Mouse (Mus musculus) liver, adult 2 months (tissue): ENCODE results near the gene Gm20388. TPM values are rescaled to one million over a fixed set of nuclear protein-coding genes. Genes with fewer than 3 reads are reported as not detected.
A peak's percentile ranks its signal among the peaks of the same experiment; 100 is the strongest.

ENCODE experiments used
- DNase-seq: peaks from one replicate; pipeline ENCODE4 v3.0.0-alpha.2; 2011; ENCODE audit warnings: low read depth, low spot score; ENCODE audit errors: extremely low read depth
- H3K27ac ChIP-seq: fragments of 200-500 bp; replicated peaks from 2 replicates; pipeline ENCODE4 v1.5.1; 2012; ENCODE audit warnings: low read depth, mild to moderate bottlenecking, control low read depth, inconsistent platforms, low read length; ENCODE audit not compliant: insufficient read depth
- H3K27me3 ChIP-seq: fragments of 200-500 bp; 2 replicates; pipeline ENCODE4 v1.6.1; 2012; ENCODE audit warnings: mild to moderate bottlenecking, moderate library complexity, low read length, inconsistent platforms; ENCODE audit not compliant: control insufficient read depth, insufficient read depth
- H3K36me3 ChIP-seq: fragments of 200-500 bp; 2 replicates; pipeline ENCODE4 v1.6.1; 2012; ENCODE audit warnings: low read length, inconsistent platforms; ENCODE audit not compliant: control insufficient read depth, insufficient read depth
- H3K4me1 ChIP-seq: fragments of 200-500 bp; 2 replicates; pipeline ENCODE4 v1.6.1; 2011; ENCODE audit warnings: low read length; ENCODE audit not compliant: control insufficient read depth, insufficient read depth
- H3K4me3 ChIP-seq: fragments of 200-500 bp; 2 replicates; pipeline ENCODE4 v1.5.1; 2011; ENCODE audit warnings: low read depth, mild to moderate bottlenecking, control low read depth, low read length, moderate library complexity; ENCODE audit not compliant: insufficient read depth
- H3K79me2 ChIP-seq: fragments of 200-500 bp; 2 replicates; pipeline ENCODE4 v1.6.1; 2012; ENCODE audit warnings: inconsistent platforms, mild to moderate bottlenecking, low read length, moderate library complexity; ENCODE audit not compliant: control insufficient read depth, insufficient read depth
- H3K9ac ChIP-seq: fragments of 200-500 bp; 2 replicates; pipeline ENCODE4 v1.6.1; 2012; ENCODE audit warnings: low read depth, mild to moderate bottlenecking, control low read depth, inconsistent platforms, low read length
- CTCF ChIP-seq: fragments of 200-500 bp; IDR thresholded peaks from 2 replicates; pipeline ENCODE4 v1.5.1; 2011; ENCODE audit warnings: low read depth, low read length, control low read depth
- POLR2A ChIP-seq: fragments of 200-500 bp; IDR thresholded peaks from 2 replicates; pipeline ENCODE4 v1.6.1; 2011; ENCODE audit warnings: low read length, control low read depth; ENCODE audit not compliant: insufficient read depth; ENCODE audit errors: extremely low read depth
- WGBS: fragments of 180-500 bp; shearing (Covaris S2); methylation state at CpG from one replicate; pipeline ENCODE4 v1.1.7; 2018; 5-methylcytosine and 5-hydroxymethylcytosine counted together
- polyA plus RNA-seq: library from polyadenylated mRNA; depleted of rRNA; stranded (reverse); fragments of >200 nt; gene quantifications from 2 replicates; pipeline ENCODE4 v1.2.3, GENCODE M21; 2012
- total RNA-seq: library from RNA; depleted of rRNA; stranded (reverse); fragments of >200 nt; gene quantifications from 2 replicates; pipeline ENCODE4 v1.2.3, GENCODE M21; 2014

The Gm20388 gene
- total and polyA plus RNA-seq, 2 experiments: 6.4 to 19.9 TPM

DNA sequence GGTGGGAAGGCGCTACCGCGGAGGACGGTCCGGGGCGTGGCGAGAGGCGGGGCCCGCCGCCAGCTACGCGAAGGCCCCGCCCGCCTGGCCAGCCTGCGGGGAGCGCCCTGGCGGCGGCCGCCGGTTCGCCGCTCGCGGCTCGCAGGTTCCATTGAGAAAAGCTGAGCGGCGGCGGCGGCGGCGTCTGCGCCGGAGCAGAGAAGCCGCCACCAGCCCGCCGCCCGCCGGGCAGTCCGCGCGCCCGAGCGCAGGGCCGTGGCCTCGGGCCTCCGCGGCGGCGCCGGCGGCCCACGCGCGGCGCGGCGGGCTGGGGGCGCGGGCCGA lies 2371.4 kb downstream of the Gm20388 start, which contains the start of gene Zfpm1:
Gene Zfpm1 (plus strand): TSS at position 107 of the 324 bp plus-strand sequence.
- no peak for DNase-seq
- H3K27ac ChIP-seq: peak within 1 kb of the TSS; percentile 80
- TF ChIP-seq CTCF (peak; percentile 22; the same call in 1 of the 2 replicates), POLR2A (peak; percentile 58; the same call in 1 of the 2 replicates)
- H3K9ac ChIP-seq: peak within 1 kb of the TSS; percentile 57
- no peaks in the 10 kb centered on the region for H3K36me3 ChIP-seq
- H3K27me3 ChIP-seq: no peaks in the 10 kb centered on the region
- peaks cover 40% of the 10 kb centered on the region for H3K79me2 ChIP-seq
- H3K4me3 ChIP-seq: peak within 1 kb of the TSS; percentile 66
- H3K4me1 ChIP-seq: peaks cover 15% of the 10 kb centered on the region
- WGBS: 8% methylated on average over 49 of the region's 60 CpGs

DNA sequence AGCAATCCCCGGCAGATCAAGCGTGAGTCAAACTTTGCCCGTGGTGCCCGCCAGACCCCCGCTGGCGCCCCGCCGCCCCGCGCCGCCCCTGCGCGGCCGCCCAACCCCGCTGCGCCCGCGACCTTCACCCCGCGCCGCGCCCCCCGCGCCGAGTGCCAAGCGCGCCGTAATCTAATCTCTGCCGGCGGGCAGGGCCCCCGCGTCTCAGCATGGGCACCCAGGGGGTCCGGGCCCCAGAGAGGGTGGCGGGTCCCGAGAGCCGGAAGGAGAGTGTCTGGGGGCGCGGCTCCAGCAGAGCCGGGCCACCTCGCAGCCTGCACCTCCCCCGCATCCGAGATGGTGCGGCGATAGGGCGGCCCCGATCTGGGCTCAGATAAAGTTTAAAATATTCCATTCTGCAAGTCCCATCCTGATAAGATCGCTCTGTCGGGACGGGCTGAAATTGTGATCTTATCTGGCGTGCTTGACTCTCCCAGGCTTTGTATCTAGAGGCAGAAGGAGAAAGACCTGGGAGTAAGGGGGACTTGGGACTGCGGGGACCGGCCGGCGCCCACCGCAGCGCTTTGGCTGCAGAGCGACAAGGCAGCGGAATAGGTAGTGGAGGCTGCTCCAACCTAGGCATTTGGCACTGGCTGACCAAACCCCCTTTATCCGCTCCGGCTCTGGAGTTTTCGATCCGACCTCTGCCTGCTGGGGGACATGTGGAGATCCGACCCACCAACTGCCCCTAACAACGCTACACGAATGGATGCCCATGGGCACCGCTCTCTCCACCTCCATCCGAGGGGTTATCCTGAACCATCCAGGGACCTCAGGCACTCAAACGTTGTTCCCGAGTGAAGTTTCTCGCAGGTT lies 2372.1 kb downstream of the Gm20388 start:
- no peaks in the 10 kb centered on the region for H3K36me3 ChIP-seq
- H3K4me3 ChIP-seq: peak overlapping the region; percentile 66
- peaks cover 15% of the 10 kb centered on the region for H3K4me1 ChIP-seq
- under 1% methylated on average over 66 of the region's 70 CpGs for WGBS
- no peaks in the 10 kb centered on the region for H3K27me3 ChIP-seq
- H3K79me2 ChIP-seq: peaks cover 48% of the 10 kb centered on the region
- peak overlapping the region; percentile 57 for H3K9ac ChIP-seq
- no peak for TF ChIP-seq POLR2A
- TF ChIP-seq CTCF: no peak
- DNase-seq: peak; percentile 27
- peak overlapping the region; percentile 35 for H3K27ac ChIP-seq

DNA sequence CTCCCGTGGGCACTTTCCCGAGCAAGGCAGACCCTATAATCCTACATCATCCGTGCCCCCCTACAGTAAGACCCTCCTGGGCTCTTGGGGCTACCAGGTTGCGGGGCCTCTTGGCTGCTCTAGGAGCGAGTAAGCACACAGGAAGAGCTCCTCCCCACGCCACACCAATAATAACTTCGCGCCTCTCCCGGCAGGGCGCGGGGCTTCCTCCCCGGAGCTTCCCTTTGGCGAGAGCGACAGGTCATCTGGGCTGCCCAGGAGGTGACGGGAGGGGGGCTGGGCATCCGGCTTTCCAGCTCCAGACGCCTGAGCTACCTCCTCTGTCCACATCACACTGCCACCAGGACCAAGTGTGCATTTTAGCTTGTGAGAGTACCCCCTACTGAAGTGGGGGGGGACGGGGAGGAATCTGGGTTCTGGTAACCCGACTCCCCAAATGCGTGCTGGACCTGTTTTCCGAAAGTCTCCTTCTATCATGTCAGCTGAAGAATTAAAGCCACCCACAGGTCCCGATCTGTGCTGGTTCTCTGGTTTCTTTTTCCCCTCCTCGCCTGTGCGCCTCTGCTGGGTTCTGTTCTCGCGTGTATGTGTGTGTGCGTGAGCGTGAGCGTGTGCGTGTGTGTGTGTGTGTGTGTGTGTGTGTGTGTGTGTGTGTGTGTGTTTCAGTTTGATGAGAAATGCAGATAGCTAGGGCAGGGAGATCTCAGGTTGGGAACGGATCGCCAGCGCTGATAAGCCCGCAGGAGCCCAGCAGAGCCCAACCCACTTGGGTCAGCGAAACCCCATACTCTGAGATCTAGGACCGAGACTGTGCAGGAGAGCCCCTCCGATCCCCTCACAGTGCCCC lies 2372.9 kb downstream of the Gm20388 start:
- Histone ChIP-seq H3K79me2 (peaks cover 56% of the 10 kb centered on the region), H3K27ac (peak overlapping the region; percentile 59), H3K4me3 (peak overlapping the region; percentile 66), H3K27me3 (no peaks in the 10 kb centered on the region), H3K36me3 (no peaks in the 10 kb centered on the region), H3K9ac (peak overlapping the region; percentile 57), H3K4me1 (peaks cover 15% of the 10 kb centered on the region)
- no peak for TF ChIP-seq POLR2A
- TF ChIP-seq CTCF: peak; percentile 24; the same call in 1 of the 2 replicates
- under 1% methylated on average over 37 of the region's 37 CpGs for WGBS
- peak; percentile 55 for DNase-seq

DNA sequence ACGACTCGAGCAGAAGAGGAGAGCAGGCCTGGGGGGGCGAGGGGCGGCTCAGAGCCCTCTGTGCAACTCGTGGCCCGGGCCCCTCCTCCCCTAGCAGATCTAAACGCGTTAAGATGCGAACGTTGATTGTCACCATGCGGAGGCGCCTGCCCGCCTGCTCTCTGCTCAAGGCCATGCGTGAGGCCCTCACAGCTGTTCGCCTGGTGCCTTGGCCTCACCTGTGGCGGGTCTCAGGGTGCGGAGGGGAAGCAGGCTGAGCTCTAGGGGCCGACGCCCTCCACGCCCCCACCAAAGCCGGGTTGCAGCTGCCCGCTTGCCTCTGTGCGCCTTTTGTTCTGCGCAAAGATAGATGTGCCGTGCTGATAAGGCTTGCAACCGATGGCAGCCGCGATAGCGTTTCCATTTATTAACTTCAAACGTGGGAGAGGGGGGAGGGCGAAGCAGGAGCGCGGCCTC lies 2373.6 kb downstream of the Gm20388 start:
- TF ChIP-seq CTCF (peak; percentile 50), POLR2A (no peak)
- Histone ChIP-seq H3K4me1 (peaks cover 15% of the 10 kb centered on the region), H3K27me3 (no peaks in the 10 kb centered on the region), H3K36me3 (no peaks in the 10 kb centered on the region), H3K9ac (peak overlapping the region; percentile 57), H3K79me2 (peaks cover 63% of the 10 kb centered on the region), H3K4me3 (peak overlapping the region; percentile 66), H3K27ac (peak overlapping the region; percentile 59)
- DNase-seq: peak; percentile 39
- 1% methylated on average over 33 of the region's 33 CpGs for WGBS

DNA sequence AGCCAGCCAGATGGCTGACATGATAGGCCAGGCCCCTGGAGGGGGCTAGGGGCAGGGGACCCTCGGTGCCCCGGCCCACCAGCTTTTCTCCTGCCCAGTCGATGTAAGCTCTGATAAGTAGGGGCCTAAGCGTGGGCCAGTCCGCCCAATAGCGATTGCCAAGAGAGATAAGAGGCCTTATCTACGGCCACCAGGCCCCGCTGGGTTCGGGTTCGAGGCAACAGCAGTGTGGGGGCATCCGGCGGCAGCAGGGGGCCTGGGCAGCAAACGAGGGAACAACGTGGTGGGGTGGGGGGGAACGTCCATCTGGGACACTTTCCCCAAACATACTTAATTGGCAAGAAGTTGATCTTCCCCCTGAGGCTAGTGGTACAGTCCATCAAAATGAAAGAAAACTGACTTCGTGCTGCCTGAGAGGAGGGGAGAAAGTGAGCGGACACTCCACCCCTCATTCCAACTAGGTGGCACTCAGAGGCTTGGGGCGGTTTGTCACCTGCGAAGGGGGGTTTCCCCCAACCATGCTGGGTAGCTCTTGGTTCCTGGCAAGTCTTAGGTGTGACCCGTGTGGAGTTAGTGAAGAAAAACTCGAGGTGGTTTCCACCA lies 2374.1 kb downstream of the Gm20388 start:
- Histone ChIP-seq H3K4me1 (peaks cover 15% of the 10 kb centered on the region), H3K27me3 (no peaks in the 10 kb centered on the region), H3K36me3 (no peaks in the 10 kb centered on the region), H3K9ac (peak overlapping the region; percentile 57), H3K79me2 (peaks cover 67% of the 10 kb centered on the region), H3K27ac (no peak overlapping the region), H3K4me3 (peak overlapping the region; percentile 66; the same call in 1 of the 2 replicates)
- no peak for DNase-seq
- WGBS: 13% methylated on average over 21 of the region's 21 CpGs
- no peak for TF ChIP-seq POLR2A
- TF ChIP-seq CTCF: no peak
